Mouse (Mus musculus): Measurements from ENCODE around the gene Celf1. TPM values are rescaled to one million over a fixed set of nuclear protein-coding genes. Genes with fewer than 3 reads are reported as not detected.

The Celf1 gene
- polyA plus RNA-seq, 1 experiment: 182 TPM

- Histone ChIP-seq H3K9ac (ENCODE audit: low read depth, poor library complexity, severe bottlenecking) (no peak overlapping the region), H3K4me3 (ENCODE audit: low read depth, low read length) (no peak overlapping the region), H3K27ac (ENCODE audit: insufficient read depth, low read length) (no peak overlapping the region), H3K9me3 (replicated peaks; ENCODE audit: control insufficient read depth, insufficient read depth, low read length, poor library complexity, severe bottlenecking) (no peaks in the 10 kb centered on the region), H3K27me3 (ENCODE audit: control insufficient read depth, insufficient read depth, low read length, poor library complexity, severe bottlenecking) (no peaks in the 10 kb centered on the region), H3K36me3 (ENCODE audit: control insufficient read depth, insufficient read depth, low read length, poor library complexity, severe bottlenecking) (no peaks in the 10 kb centered on the region), H3K4me1 (ENCODE audit: control insufficient read depth, insufficient read depth, low read length) (peaks cover 2% of the 10 kb centered on the region)
- TF ChIP-seq EP300 (IDR thresholded peaks at IDR 0.05; ENCODE audit: insufficient read depth, low read depth, low read length) (no peak), CTCF (IDR thresholded peaks at IDR 0.05; ENCODE audit: low read depth, low read length) (no peak), POLR2A (IDR thresholded peaks at IDR 0.05; ENCODE audit: insufficient read depth, low read length) (no peak)
These were observed 86.3 kb downstream of the Celf1 start for GRCm38 (mm10) chr2:91026491-91026890.

DNA sequence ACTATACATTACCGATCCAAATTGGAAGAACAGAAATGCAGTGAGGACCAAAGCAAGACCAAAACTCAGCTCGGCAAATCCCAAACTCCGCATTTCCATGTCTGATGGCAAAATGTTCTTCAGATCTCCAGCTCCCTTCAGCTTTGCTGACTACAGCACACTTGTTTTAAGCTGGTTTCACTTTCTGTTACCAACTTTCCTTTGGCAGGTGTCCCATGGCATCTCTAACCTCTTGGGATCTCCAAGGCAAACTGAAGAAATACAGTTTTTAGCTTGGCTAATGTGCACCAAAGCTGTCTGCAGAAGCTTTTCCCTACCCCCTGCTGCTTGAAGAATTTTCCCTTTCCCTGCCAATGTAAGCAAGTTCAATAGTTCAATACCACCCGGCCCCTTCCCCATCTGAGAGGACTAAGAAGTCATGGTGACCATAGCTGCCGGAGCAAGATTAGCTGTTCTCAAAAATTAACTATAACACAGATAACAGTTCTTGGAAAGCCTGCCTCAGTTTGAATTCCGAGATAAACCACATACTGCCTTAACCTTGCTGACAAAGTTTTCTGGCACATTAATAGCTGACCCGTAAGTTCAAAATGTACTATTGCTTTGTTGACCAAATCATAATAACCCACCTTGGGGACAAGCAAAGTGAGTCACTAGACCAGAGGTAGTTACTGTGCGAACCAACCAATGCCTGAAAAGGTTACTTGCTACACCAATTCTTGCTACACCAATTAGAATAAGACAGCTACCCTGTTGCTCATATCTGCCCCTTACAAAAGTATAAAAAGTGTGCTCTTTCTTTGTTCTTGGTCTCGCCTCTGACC lies 87.4 kb downstream of the Celf1 start:
- H3K9me3 ChIP-seq (replicated peaks; ENCODE audit: control insufficient read depth, insufficient read depth, low read length, poor library complexity, severe bottlenecking): no peaks in the 10 kb centered on the region
- no peaks in the 10 kb centered on the region for H3K27me3 ChIP-seq (ENCODE audit: control insufficient read depth, insufficient read depth, low read length, poor library complexity, severe bottlenecking)
- no peak for TF ChIP-seq EP300 (IDR thresholded peaks at IDR 0.05; ENCODE audit: insufficient read depth, low read depth, low read length)
- no peak overlapping the region for H3K27ac ChIP-seq (ENCODE audit: insufficient read depth, low read length)
- peaks cover 2% of the 10 kb centered on the region for H3K4me1 ChIP-seq (ENCODE audit: control insufficient read depth, insufficient read depth, low read length)
- no peak overlapping the region for H3K9ac ChIP-seq (ENCODE audit: low read depth, poor library complexity, severe bottlenecking)
- no peak overlapping the region for H3K4me3 ChIP-seq (ENCODE audit: low read depth, low read length)
- H3K36me3 ChIP-seq (ENCODE audit: control insufficient read depth, insufficient read depth, low read length, poor library complexity, severe bottlenecking): no peaks in the 10 kb centered on the region

GRCm38 (mm10) chr2:91031216-91031615 lies 91.0 kb downstream of the Celf1 start:
- no peak overlapping the region for H3K9ac ChIP-seq (ENCODE audit: low read depth, poor library complexity, severe bottlenecking)
- peak overlapping the region; percentile 56 for H3K4me3 ChIP-seq (ENCODE audit: low read depth, low read length)
- H3K9me3 ChIP-seq (replicated peaks; ENCODE audit: control insufficient read depth, insufficient read depth, low read length, poor library complexity, severe bottlenecking): no peaks in the 10 kb centered on the region
- H3K4me1 ChIP-seq (ENCODE audit: control insufficient read depth, insufficient read depth, low read length): peaks cover 1% of the 10 kb centered on the region
- TF ChIP-seq CTCF (IDR thresholded peaks at IDR 0.05; ENCODE audit: low read depth, low read length) (no peak), EP300 (IDR thresholded peaks at IDR 0.05; ENCODE audit: insufficient read depth, low read depth, low read length) (no peak), POLR2A (IDR thresholded peaks at IDR 0.05; ENCODE audit: insufficient read depth, low read length) (no peak)
- no peaks in the 10 kb centered on the region for H3K27me3 ChIP-seq (ENCODE audit: control insufficient read depth, insufficient read depth, low read length, poor library complexity, severe bottlenecking)
- H3K27ac ChIP-seq (ENCODE audit: insufficient read depth, low read length): no peak overlapping the region
- H3K36me3 ChIP-seq (ENCODE audit: control insufficient read depth, insufficient read depth, low read length, poor library complexity, severe bottlenecking): no peaks in the 10 kb centered on the region

GRCm38 (mm10) chr2:91033000-91033399 lies 92.8 kb downstream of the Celf1 start:
- Histone ChIP-seq H3K36me3 (ENCODE audit: control insufficient read depth, insufficient read depth, low read length, poor library complexity, severe bottlenecking) (no peaks in the 10 kb centered on the region), H3K27ac (ENCODE audit: insufficient read depth, low read length) (no peak overlapping the region), H3K9ac (ENCODE audit: low read depth, poor library complexity, severe bottlenecking) (no peak overlapping the region; the same call in 1 of the 2 replicates), H3K9me3 (replicated peaks; ENCODE audit: control insufficient read depth, insufficient read depth, low read length, poor library complexity, severe bottlenecking) (no peaks in the 10 kb centered on the region), H3K27me3 (ENCODE audit: control insufficient read depth, insufficient read depth, low read length, poor library complexity, severe bottlenecking) (no peaks in the 10 kb centered on the region), H3K4me3 (ENCODE audit: low read depth, low read length) (no peak overlapping the region), H3K4me1 (ENCODE audit: control insufficient read depth, insufficient read depth, low read length) (peaks cover 1% of the 10 kb centered on the region)
- TF ChIP-seq CTCF (IDR thresholded peaks at IDR 0.05; ENCODE audit: low read depth, low read length): no peak
- TF ChIP-seq EP300 (IDR thresholded peaks at IDR 0.05; ENCODE audit: insufficient read depth, low read depth, low read length): no peak
- no peak for TF ChIP-seq POLR2A (IDR thresholded peaks at IDR 0.05; ENCODE audit: insufficient read depth, low read length)

GRCm38 (mm10) chr2:91035385-91035784 lies 95.2 kb downstream of the Celf1 start, which contains the start of gene Rapsn:
TSS of gene Rapsn (plus strand) at chr2:91035620.
- Histone ChIP-seq H3K9ac (ENCODE audit: low read depth, poor library complexity, severe bottlenecking) (no peak within 1 kb of the TSS), H3K27ac (ENCODE audit: insufficient read depth, low read length) (no peak within 1 kb of the TSS), H3K36me3 (ENCODE audit: control insufficient read depth, insufficient read depth, low read length, poor library complexity, severe bottlenecking) (no peaks in the 10 kb centered on the region), H3K4me3 (ENCODE audit: low read depth, low read length) (no peak within 1 kb of the TSS), H3K4me1 (ENCODE audit: control insufficient read depth, insufficient read depth, low read length) (peaks cover 1% of the 10 kb centered on the region), H3K9me3 (replicated peaks; ENCODE audit: control insufficient read depth, insufficient read depth, low read length, poor library complexity, severe bottlenecking) (no peaks in the 10 kb centered on the region), H3K27me3 (ENCODE audit: control insufficient read depth, insufficient read depth, low read length, poor library complexity, severe bottlenecking) (no peaks in the 10 kb centered on the region)
- TF ChIP-seq POLR2A (IDR thresholded peaks at IDR 0.05; ENCODE audit: insufficient read depth, low read length): no peak
- no peak for TF ChIP-seq EP300 (IDR thresholded peaks at IDR 0.05; ENCODE audit: insufficient read depth, low read depth, low read length)
- no peak for TF ChIP-seq CTCF (IDR thresholded peaks at IDR 0.05; ENCODE audit: low read depth, low read length)

- H3K4me1 ChIP-seq (ENCODE audit: control insufficient read depth, insufficient read depth, low read length): peaks cover 4% of the 10 kb centered on the region
- H3K9ac ChIP-seq (ENCODE audit: low read depth, poor library complexity, severe bottlenecking): no peak overlapping the region
- no peaks in the 10 kb centered on the region for H3K9me3 ChIP-seq (replicated peaks; ENCODE audit: control insufficient read depth, insufficient read depth, low read length, poor library complexity, severe bottlenecking)
- no peak overlapping the region for H3K27ac ChIP-seq (ENCODE audit: insufficient read depth, low read length)
- H3K4me3 ChIP-seq (ENCODE audit: low read depth, low read length): no peak overlapping the region
- H3K27me3 ChIP-seq (ENCODE audit: control insufficient read depth, insufficient read depth, low read length, poor library complexity, severe bottlenecking): no peaks in the 10 kb centered on the region
- TF ChIP-seq CTCF (IDR thresholded peaks at IDR 0.05; ENCODE audit: low read depth, low read length) (no peak), EP300 (IDR thresholded peaks at IDR 0.05; ENCODE audit: insufficient read depth, low read depth, low read length) (no peak), POLR2A (IDR thresholded peaks at IDR 0.05; ENCODE audit: insufficient read depth, low read length) (no peak)
- no peaks in the 10 kb centered on the region for H3K36me3 ChIP-seq (ENCODE audit: control insufficient read depth, insufficient read depth, low read length, poor library complexity, severe bottlenecking)
These were observed 101.6 kb downstream of the Celf1 start for GRCm38 (mm10) chr2:91041786-91042185.
